Mouse (Mus musculus) thymus, postnatal 4 days (tissue): Measurements from ENCODE around the gene En1.

ENCODE experiments used
- DNase-seq: peaks from one replicate; pipeline ENCODE4 v3.0.0; 2021

En1 gene

DNA sequence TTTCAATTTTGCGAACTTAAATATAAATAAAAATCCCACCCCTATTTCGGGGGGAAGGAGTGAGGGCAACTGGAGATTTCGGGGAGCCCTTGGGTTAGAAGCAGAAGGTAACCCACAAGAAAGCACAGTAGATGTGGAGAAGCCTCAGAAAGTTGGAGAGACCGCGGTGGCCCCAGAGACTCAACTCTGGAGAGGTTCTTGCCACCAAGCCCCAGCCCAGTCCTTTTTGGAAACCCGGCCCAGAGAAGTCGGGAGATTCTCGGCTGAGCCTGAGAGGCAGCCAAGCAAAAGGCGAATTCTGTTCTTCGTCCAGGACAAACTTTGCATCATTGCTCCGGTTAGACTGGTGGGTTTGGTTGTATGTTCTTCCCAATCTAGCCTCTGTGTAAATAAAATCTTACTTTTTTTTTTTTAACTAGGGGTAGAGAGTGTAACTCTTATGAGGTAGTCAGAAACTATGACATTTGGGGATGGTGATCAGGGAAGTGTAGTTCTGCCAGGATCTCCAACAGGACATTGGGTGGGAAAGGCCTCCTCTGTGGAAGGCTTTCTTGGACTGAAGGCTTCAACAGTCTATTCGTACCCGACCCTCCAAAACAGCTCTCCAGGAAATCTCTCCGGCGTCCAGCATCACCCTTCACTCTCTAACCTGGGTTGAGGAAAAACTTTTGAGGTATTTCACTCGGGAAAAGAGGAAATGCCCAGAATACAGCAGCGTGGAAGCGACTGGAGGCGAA lies 1.5 kb upstream of the En1 start:
- DNase-seq = no peak

DNA sequence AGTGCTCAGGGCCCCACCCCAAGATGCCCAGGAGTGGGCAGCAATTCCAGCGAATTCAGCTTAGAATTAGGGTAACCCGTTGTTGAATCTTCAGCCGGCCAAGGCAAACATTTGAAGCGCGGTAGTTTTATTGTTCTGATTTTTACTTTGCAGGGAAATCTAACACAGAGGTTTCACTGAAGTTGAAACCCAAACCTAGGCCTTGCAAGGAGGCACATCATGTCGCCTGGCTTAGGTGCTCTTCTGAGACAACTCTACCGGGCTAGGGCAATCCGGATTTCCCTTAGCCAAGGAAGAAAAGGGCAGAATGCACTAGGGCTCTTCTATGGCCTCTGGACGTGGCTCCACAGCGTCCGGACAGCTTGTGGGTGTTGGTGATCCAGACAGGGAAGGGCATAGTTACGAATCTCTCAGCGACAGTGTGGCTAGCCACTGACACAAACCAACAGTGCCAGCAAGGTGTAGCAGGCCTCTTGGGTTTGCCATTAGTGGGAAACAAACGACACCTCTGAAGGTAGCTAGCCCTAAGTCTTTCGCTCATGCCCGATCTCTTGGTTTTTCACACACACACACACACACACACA lies 873 bp upstream of the En1 start:
- DNase-seq = no peak

DNA sequence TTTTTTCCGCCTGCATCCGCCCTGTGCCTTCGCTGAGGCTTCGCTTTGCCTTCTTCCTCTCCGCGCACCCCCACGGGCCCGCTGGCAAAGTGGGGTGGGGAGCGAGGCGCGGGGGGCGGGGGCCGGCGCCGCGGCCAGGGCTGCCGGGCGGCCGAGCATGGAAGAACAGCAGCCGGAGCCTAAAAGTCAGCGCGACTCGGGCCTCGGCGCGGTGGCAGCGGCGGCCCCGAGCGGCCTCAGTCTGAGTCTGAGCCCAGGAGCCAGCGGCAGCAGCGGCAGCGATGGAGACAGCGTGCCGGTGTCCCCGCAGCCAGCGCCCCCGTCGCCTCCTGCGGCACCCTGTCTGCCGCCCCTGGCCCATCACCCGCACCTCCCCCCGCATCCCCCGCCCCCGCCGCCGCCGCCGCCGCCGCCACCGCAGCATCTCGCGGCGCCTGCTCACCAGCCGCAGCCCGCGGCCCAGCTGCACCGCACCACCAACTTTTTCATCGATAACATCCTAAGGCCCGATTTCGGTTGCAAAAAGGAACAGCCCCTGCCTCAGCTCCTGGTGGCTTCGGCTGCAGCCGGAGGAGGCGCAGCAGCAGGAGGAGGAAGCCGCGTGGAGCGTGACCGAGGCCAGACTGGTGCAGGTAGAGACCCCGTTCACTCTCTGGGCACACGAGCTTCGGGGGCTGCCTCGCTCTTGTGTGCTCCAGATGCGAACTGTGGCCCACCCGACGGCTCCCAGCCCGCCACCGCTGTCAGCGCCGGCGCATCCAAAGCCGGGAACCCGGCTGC lies 848 bp downstream of the En1 start:
- peak; percentile 33 for DNase-seq

DNA sequence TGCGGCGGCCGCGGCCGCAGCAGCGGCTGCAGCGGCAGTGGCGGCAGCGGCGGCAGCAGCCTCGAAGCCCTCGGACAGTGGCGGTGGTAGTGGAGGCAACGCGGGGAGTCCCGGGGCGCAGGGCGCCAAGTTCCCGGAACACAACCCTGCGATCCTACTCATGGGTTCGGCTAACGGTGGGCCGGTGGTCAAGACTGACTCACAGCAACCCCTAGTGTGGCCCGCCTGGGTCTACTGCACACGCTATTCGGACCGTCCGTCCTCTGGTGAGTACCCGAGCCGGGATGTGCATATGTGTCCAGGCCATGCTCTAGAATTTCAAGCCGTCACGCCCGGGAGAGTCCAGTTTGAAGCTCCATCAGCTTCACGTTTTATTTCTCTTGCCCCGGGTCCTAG lies 1.4 kb downstream of the En1 start:
- DNase-seq = no peak

DNA sequence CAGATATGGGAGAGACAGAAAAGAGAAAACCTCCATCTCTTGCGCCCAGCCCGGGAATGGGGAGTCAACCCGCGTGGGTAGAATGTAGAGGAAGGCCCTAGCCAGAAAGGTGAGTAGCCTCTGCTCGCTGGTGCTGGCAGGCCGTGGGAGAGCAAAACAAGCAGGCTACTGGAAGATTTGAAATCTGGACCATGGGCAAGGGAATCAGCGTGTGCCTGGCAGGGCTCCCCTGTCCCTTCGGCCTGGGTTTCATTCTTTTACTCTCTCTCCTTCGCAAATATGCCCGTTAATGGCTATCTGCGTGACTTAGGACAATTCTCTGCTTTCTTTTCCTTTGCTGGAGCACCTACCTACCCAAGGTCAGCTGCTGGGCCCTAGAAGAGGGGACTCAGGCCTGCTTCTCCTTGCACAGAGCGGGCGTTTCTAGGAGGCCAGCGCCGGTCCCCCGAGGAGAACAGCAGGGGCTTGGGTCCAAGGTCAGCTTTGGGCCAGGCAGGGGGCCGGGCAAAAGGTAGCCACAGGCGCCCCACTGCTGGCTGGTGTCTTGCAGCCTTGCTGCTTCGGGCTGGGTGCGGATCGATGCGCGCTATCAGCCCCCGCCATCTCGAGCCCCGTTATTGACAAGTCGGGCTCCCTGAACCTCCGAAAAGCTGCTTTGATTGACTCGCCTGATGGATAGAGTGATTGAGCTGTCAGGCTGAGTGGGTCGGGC lies 2.4 kb downstream of the En1 start:
- DNase-seq = no peak

DNA sequence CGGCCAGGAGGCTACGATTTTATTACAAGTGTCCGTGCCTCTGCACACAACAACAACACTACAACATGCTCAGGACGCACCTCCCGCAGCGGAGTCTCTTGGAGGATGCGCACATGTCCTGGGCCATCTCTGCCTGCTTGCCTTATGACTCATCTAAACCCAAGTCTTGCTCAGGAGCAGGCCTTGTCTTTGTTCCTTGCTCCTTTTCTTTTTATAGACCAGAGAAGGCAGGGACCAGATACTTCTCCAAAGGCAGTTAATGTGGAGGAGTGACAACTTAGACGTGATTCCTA lies 2.9 kb downstream of the En1 start:
- DNase-seq = no peak

DNA sequence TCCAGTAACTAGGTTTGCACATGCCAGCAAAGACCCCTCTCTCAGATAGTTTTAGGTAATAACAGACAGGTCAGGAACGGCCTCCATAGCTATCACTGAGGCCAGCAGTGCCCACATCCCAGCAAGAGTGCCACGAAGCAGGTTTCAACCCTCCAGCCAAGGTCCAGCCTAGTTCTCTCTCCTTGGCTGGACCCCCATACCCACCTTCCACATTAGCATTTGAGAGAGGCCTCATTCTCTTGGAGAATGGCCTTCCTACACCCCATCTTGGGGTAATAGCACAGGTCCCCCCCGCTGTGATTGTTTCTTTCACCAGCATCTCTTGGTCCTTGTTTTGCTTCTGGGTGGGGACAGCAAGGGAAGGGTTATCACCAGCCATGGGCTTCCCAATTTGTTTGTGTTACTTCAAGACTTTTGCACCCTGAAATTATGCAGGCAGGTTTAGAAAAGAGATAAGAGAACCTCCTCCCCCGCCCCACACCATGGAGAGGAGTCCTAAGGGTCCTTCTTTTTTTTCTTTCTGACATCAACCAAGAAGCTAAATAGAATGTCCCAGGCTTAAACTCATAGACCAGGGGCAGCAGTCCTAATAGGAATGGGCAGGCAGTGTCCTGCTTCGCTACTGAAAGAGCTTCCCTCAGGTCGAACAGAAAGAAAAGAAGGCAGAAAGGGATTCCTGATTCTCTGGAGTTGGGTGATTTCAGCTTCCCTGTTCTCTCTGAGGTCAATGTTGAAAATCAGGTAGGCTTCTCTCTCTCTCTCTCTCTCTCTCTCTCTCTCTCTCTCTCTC lies 3.5 kb downstream of the En1 start:
- no peak for DNase-seq

DNA sequence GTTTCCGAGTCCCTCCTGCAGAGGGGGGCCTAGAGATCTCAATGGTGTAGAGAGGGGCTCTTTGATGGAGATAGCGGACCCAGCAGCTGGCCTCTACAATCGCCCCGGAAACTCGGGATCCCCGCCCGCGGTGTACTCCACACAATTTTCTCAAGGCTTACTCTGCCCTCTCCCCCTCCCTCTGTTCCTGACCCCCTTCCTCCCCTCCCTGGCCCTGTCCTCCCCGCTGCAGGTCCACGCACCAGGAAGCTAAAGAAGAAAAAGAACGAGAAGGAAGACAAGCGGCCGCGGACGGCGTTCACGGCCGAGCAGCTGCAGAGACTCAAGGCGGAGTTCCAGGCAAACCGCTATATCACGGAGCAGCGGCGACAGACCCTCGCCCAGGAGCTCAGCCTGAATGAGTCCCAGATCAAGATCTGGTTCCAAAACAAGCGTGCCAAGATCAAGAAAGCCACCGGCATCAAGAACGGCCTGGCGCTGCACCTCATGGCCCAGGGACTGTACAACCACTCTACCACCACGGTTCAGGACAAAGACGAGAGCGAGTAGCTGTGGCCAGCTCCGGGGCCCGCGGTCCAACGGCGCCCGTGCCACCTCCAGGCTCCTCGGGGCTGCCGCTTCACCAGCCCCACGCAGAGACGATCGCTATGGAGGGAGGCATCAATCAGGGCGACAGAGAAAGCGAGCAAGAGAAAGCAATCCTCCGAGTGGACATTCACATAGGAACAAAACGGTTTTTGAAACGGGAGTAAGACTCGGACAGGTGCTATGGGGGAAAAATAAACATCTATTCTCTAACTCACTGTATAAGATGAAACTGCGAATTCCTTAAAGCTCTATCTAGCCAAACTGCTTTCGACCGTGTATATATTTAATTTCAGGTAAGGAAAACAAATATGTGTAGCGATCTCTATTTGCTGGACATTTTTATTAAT lies 4.7 kb downstream of the En1 start:
- no peak for DNase-seq

DNA sequence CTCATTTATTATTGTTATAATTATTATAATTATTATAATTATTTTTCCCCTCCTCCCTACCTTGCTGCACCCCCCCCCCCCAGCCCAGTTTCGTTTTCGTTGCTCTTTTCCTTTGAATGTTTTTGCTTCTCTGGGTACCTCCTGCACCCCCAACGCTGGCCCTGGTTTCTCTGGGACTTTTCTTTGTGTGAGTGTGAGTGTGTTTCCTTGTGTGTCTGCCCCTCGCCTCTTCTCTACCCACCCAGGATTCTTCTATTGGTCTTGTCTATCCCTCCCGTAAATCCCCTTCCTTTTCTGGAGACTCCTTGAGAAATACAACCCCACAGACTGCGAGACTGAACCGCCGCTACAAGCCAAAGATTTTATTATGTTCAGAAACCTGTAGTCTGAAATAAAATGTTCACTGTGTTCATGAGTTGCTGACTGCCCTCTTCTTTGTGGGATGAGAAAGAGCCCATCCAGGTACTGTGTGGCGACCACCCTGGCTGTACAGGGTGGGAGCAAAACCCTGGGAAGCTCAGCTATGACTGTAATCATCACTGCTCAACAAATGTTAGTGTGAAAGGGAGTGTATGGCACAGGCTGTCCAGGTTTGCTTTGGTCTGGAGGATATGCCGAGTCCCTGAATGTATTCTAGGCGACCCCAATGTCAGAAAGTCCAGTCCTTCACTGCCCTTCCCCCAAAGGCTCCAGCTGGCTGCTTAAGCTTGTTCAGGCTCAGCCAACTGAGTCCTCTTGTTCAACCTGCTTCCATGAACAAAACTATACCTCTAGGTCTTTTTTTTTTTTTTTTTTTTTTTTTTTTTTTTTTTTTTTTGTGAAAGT lies 5.6 kb downstream of the En1 start:
- no peak for DNase-seq

DNA sequence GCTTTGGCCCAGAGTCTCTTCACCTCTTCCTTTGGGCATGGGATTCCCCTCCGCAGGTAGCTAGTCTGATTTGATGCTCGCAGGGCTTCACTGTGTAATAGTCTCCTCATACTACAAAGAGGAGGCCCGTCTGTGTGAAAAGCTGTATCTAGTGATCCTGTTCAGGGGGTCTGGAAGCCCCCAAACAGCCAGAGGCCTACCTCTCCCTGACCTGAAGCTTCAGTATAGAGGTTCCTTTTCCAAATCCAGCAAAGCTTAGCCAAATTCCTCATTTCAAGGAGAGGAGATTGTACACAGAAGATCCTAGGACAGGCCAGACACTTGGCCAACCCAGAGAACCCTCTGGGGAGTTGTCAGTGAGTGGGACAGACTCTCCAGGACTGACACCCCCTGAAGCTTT lies 6.2 kb downstream of the En1 start:
- no peak for DNase-seq

DNA sequence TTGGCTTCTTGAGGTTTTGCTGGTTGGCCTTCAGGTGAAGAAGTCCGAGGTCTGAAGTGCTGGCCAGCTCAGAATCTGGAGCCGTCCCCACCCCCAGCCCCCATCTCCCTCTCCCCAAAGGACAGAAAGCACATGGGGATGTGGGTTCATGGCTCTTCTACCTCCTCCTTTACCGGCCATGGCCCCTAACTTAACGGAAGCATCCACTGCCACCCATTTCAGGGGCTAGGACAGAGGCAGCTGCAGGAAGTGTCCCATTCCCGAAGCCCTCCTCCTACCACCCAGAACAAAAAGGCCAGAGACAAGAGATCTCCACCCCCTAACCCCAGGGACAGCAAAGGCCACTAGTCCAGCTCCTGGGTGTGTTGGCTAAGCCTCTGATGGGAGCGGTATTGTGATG lies 7.4 kb downstream of the En1 start:
- no peak for DNase-seq

DNA sequence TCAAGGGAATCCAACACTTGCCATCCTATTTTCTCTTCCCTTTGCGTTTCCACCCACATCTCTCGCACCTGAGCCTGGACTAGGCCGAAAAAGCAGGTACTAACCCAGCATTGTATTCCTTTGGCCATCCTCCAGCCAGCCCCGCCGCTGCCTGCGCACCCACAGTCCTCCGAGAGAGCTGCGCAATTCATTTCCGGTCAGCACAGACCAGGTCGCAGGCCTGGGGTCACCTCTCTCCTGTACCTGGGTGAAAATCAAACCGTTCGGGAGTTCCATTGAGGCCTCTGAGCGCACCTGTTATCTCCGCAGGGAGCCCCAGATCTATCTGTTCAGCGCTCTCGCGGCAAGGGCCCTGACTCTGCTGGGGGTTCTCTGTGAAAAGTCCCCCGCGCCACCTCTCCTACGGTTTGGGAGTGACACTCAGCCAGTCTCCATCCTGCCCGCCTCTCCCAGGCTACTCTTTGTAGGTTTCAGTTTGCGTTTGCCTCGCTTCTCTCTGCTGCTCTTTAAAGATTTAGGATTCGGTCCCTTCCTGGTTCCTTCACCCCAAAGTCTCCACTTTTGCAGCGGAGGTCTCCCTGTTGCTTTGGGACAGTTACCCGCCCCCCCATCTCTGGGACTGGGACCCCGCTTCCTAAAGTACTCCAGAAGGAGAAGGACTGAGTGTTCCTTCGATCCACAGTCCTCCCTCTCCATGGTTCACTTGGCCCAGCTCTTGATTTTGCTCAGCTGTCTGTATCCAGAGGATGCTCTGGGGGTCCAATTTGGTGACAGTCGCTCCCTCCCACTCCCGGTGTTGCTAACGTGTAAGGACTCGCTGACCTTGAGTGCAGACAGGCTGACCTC lies 11.5 kb downstream of the En1 start:
- DNase-seq = no peak

DNA sequence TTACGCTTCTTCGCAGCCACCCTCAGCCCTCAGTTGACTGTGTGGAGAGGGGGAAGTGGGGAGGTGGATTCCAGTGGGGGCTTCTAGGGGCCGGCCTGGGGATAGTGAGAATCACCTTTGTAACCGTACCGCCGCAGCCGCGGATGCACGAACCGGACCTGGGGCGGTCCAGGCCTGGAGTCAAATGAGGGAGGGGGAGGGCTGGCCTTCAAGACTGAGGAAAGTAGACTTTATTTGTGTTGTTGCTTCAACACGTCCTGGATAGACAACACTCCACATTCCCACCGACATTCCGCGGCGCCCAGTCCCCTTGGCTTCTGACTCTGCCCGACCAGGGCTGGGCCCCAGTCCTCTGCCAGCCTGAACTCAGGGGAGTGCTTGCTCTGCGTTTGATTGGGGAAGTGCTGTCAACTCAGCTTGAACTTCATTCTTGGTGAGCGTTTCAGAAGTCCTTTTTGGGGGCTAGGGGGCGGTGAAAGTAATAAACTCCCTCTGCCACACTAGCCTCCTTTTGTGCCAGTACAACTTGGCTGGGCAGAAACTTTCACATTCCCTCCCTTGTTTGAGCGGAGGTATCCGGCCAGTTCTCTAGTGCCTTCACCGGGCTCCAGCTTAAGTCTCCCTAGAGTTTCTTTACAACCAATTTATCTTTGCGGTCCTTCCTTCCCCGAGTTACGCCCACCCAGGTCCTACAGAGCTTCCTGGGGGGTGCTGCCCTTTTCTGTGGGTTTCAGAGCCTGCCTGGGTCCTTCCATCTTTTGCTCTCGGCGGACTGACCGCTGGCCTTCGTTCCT lies 12.3 kb downstream of the En1 start:
- DNase-seq = no peak

DNA sequence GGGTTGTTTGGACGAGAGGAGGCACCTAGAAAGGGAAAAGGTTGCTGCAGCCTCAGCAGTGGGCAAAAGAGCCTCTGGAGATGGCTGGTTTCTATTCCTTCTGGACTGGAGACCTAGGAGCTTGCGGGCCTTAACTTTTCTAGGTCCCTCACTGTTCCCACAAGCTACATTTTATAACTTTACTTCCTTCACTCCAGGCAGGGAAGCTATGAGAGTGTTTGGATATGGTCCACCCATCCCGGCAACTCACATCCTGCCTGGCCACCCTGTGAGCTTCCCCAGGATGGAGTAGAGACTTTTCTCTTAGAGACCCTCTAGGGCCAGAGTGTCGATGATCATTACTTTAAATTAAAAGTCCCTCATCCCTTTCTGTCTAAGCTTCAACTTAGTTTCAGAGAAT lies 13.3 kb downstream of the En1 start:
- DNase-seq = no peak

DNA sequence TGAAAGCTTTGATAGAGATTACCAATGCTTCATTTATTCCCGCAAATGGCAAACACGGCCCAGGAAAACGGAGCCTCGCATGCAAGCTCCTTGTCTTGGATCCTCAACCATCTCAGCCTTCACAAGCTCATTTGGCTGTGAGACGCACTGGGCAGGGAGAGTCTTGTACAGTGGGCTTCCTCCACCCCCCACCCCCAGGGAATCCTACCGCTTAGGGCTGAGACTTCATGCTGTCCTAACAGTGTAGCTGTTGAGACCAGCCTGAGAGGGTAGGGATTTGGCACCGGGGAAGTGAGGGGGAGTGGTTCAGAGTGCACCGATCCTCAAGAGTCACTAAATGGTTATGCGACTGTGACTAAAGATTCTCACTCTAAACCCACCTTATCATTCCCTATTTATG lies 13.7 kb downstream of the En1 start:
- DNase-seq = no peak

DNA sequence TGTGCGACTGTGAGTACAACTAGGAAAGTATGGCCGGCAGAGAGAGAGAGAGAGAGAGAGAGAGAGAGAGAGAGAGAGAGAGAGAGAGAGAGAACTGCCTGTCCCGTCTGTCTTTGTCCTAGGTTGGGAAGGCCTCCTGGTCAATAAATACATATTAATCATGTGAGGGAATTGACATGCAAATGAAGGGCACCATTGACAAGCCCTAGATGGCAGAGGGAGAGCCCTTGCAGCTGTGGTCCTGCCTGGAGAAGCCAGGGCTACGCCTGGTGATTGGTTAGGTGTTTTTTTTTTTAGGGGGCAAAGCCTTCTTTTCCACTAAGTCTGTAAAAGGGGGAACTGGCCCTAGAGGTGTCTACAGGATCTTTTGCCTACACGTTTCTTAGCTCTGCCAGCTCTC lies 19.2 kb downstream of the En1 start:
- no peak for DNase-seq

DNA sequence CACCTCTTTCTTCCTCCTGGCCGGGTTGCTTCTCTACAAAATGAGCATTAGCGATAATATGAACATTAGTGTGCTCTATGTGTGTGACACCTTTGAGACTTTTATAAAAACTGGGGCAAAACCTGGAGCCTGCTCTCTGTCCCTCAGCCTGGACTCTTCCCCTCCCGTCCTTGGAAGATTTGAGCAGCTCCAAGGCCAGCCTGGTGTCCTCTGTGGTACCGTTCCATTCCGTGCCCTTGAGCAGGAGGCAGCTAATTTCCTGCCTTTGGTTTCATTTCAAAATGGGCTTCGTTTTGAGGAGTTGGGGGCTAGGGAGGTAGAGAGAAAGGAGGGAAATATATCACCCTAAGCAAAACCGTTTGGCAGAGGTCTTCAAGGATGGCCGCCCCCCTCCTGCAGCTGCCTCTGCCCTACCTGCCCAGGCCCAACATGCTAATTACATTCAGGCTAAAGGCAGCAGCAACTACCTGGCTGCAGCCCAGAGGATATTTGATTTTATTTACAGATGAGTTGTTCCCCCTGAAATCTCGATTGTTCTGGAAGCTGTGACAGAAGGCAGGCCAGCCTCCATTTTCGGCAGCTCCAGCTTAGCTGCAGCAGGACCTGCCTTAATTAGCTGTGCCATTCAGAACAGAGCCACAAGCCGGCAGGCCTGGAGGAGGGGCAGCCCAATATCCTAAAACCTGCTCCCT lies 24.9 kb downstream of the En1 start:
- DNase-seq = no peak

DNA sequence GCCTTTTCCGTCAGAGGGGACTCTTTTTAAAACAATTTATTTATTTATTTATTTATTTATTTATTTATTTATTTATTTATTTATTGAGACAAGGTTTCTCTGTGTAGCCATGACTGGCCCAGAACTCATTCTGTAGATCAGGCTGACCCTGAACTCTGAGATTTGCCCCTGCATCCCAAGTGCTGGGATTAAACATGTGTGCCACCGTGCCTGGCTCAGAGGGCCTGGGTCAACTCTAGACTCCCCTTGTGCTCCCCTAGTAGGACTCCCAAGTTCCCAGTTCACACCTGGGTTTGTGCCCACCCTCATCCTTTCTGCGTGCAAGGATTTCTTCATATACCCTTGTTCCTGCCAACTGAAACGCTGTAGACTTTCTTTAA lies 25.4 kb downstream of the En1 start:
- DNase-seq = no peak

DNA sequence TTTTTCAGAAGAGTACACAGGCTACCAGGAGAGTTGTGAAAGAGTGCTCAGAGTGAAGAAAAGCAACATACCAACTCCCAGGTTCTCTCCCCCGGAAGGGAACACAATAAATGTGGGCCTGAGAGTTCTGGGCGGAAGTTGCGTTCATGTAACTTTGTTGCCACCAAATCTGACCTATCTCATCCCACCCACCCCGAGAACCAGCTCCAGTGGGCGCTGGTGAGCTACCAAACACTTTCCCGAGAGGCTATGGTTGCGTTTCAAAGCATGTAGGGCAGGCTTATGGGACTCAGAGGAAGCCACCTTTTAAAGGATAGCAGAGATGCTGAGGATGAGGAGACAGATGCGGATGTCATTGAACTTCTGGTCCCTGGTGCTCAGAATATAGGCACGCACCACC lies 26.6 kb downstream of the En1 start:
- DNase-seq = no peak
